Comparison of ENCODE assay signal across 8 mouse cellular contexts in the genomic region with DNA sequence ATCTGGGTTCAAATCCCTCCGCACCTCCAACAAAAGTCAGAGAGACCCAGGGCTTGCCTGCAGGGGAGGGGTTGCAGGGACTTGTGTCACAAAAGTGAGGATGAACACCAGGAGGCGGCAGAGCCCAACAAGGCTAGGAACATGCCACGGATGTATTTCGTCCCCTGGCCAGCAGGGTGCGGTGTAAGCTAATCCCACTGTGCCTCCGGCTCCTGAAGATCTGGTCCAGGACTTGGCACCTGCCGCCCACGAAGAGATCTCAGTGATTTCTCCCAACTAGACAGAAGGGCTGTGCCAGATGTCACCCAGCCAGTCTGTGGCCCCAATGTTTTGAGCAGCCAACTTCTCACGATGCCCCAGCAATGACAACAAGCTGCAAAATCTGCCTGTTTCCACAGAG. TPM values are rescaled to one million over a fixed set of nuclear protein-coding genes. Genes with fewer than 3 reads are reported as not detected.
DNase-seq lines count a peak whose midpoint lies in the region; ATAC-seq and TF ChIP-seq lines count a peak whose summit lies in the region.

No protein-coding gene starts in this region.

- no peaks in the 10 kb centered on the region for H3K36me3 ChIP-seq in limb, embryonic 13.5 days
- no peaks in the 10 kb centered on the region for H3K36me3 ChIP-seq in midbrain, embryonic 16.5 days (ENCODE audit: control insufficient read depth, insufficient read depth, low read length)

- peak overlapping the region; percentile 39 for H3K4me2 ChIP-seq in limb, embryonic 13.5 days (replicated peaks)
- H3K4me2 ChIP-seq in midbrain, embryonic 16.5 days (ENCODE audit: low read length): peak overlapping the region; percentile 23

- no peak for ATAC-seq in limb, embryonic 13.5 days (ENCODE audit: low FRiP score, low read depth)
- no peak for ATAC-seq in midbrain, embryonic 16.5 days

- H3K27me3 ChIP-seq in limb, embryonic 13.5 days: no peaks in the 10 kb centered on the region
- no peaks in the 10 kb centered on the region for H3K27me3 ChIP-seq in midbrain, embryonic 16.5 days (ENCODE audit: control insufficient read depth, insufficient read depth, low read depth, low read length)

- peak; percentile 82 for TF ChIP-seq CTCF in bone marrow macrophage, adult 2 months (IDR thresholded peaks at IDR 0.05; ENCODE audit: low read depth, low read length)
- TF ChIP-seq CTCF in embryonic fibroblast, embryonic 13.5 days (IDR thresholded peaks at IDR 0.05; ENCODE audit: borderline replicate concordance, insufficient read depth, low read length): peak; percentile 96

- no peaks in the 10 kb centered on the region for H3K4me1 ChIP-seq in bone marrow macrophage, adult 2 months (ENCODE audit: control insufficient read depth, insufficient read depth, low read length)
- H3K4me1 ChIP-seq in embryonic fibroblast, embryonic 13.5 days (ENCODE audit: control insufficient read depth, insufficient read depth, low read length): no peaks in the 10 kb centered on the region
- peaks cover 5% of the 10 kb centered on the region for H3K4me1 ChIP-seq in limb, embryonic 13.5 days
- H3K4me1 ChIP-seq in midbrain, embryonic 16.5 days (ENCODE audit: control insufficient read depth, insufficient read depth, low read length): no peaks in the 10 kb centered on the region

- no peak for TF ChIP-seq POLR2A in bone marrow macrophage, adult 2 months (IDR thresholded peaks at IDR 0.05; ENCODE audit: borderline replicate concordance, low read depth, low read length)
- no peak for TF ChIP-seq POLR2A in embryonic fibroblast, embryonic 13.5 days (IDR thresholded peaks at IDR 0.05; ENCODE audit: low read depth, low read length)

- H3K9ac ChIP-seq in limb, embryonic 13.5 days: no peak overlapping the region
- no peak overlapping the region for H3K9ac ChIP-seq in midbrain, embryonic 16.5 days (ENCODE audit: low read depth, low read length)

- WGBS in limb, embryonic 13.5 days: 12% methylated on average over 9 of the region's 9 CpGs
- WGBS in midbrain, embryonic 16.5 days: 13% methylated on average over 9 of the region's 9 CpGs

- H3K27ac ChIP-seq in bone marrow macrophage, adult 2 months (ENCODE audit: insufficient read depth, low read depth, low read length): no peak overlapping the region
- no peak overlapping the region for H3K27ac ChIP-seq in embryonic fibroblast, embryonic 13.5 days (ENCODE audit: insufficient read depth, low read length)
- H3K27ac ChIP-seq in limb, embryonic 13.5 days: no peak overlapping the region
- H3K27ac ChIP-seq in midbrain, embryonic 16.5 days (ENCODE audit: low read length): no peak overlapping the region

- peak overlapping the region; percentile 43 for H3K4me3 ChIP-seq in bone marrow macrophage, adult 2 months (ENCODE audit: insufficient read depth, low read length)
- H3K4me3 ChIP-seq in embryonic fibroblast, embryonic 13.5 days (ENCODE audit: insufficient read depth, low read length): no peak overlapping the region
- H3K4me3 ChIP-seq in limb, embryonic 13.5 days: no peak overlapping the region; the same call in 1 of the 2 replicates
- H3K4me3 ChIP-seq in midbrain, embryonic 16.5 days (ENCODE audit: low read depth, low read length): no peak overlapping the region

- H3K9me3 ChIP-seq in limb, embryonic 13.5 days: no peaks in the 10 kb centered on the region
- no peaks in the 10 kb centered on the region for H3K9me3 ChIP-seq in midbrain, embryonic 16.5 days (replicated peaks; ENCODE audit: control insufficient read depth, low read length, poor library complexity, severe bottlenecking)

- peak; percentile 91 to 93 for DNase-seq in B cell, adult 2 months
- peak; percentile 68 to 73 for DNase-seq in heart, adult 9 months (ENCODE audit: low spot score in 2 of 2)
- peak; percentile 95 for DNase-seq in kidney, adult 9 months
- peak; percentile 82 to 93 for DNase-seq in spleen, postnatal 10 days (ENCODE audit: low spot score in 2 of 2)

RNA-seq across cellular contexts. Expression of a gene that starts 7.7 kb away (rescaled TPM):
- 3.6 and 5.3 TPM in 2 replicates for polyA plus RNA-seq in bone marrow macrophage, adult 2 months (2012; ENCODE audit: insufficient read depth, insufficient read length, missing spikeins)
- polyA plus RNA-seq in embryonic fibroblast, embryonic 13.5 days (2011; ENCODE audit: insufficient read length, low read depth, missing spikeins): 15.0 and 19.6 TPM in 2 replicates
- polyA plus RNA-seq in limb, embryonic 13.5 days (2015; fragmentation: Nextera tagmentation; extraction: Ambion mirVana): 58.2 TPM in 2 replicates
- polyA plus RNA-seq in midbrain, embryonic 16.5 days (2015; fragmentation: Nextera tagmentation; extraction: Ambion mirVana): 23.9 and 27.2 TPM in 2 replicates

RNA-seq across cellular contexts. Expression of a gene that starts 38.8 kb away (rescaled TPM):
- polyA plus RNA-seq in bone marrow macrophage, adult 2 months (2012; ENCODE audit: insufficient read depth, insufficient read length, missing spikeins): 7.3 and 8.4 TPM in 2 replicates
- polyA plus RNA-seq in embryonic fibroblast, embryonic 13.5 days (2011; ENCODE audit: insufficient read length, low read depth, missing spikeins): 6.5 and 9.5 TPM in 2 replicates
- 30.2 and 30.6 TPM in 2 replicates for polyA plus RNA-seq in limb, embryonic 13.5 days (2015; fragmentation: Nextera tagmentation; extraction: Ambion mirVana)
- polyA plus RNA-seq in midbrain, embryonic 16.5 days (2015; fragmentation: Nextera tagmentation; extraction: Ambion mirVana): 44.5 and 48.7 TPM in 2 replicates

RNA-seq across cellular contexts. Expression of a gene that starts 44.9 kb away (rescaled TPM):
- 5.9 and 7.9 TPM in 2 replicates for polyA plus RNA-seq in bone marrow macrophage, adult 2 months (2012; ENCODE audit: insufficient read depth, insufficient read length, missing spikeins)
- 18.7 and 23.7 TPM in 2 replicates for polyA plus RNA-seq in embryonic fibroblast, embryonic 13.5 days (2011; ENCODE audit: insufficient read length, low read depth, missing spikeins)
- 43.9 and 44.6 TPM in 2 replicates for polyA plus RNA-seq in limb, embryonic 13.5 days (2015; fragmentation: Nextera tagmentation; extraction: Ambion mirVana)
- 31.7 and 33.2 TPM in 2 replicates for polyA plus RNA-seq in midbrain, embryonic 16.5 days (2015; fragmentation: Nextera tagmentation; extraction: Ambion mirVana)
